Mouse (Mus musculus) CH12.LX (cell line): ENCODE data around the gene Exoc6b.

Experiments
- E2F4 ChIP-seq: IDR thresholded peaks from 2 replicates; pipeline ENCODE4 v1.6.1; 2011; ENCODE audit warnings: low read depth, low read length, improper control_type of control experiment; ENCODE audit not compliant: insufficient replicate concordance
- HCFC1 ChIP-seq: IDR thresholded peaks from 2 replicates; pipeline ENCODE4 v1.6.1; 2012; ENCODE audit warnings: low read depth, mild to moderate bottlenecking, inconsistent platforms, low read length, improper control_type of control experiment
- ZC3H11A ChIP-seq: IDR thresholded peaks from 2 replicates; pipeline ENCODE4 v1.6.1; 2012; ENCODE audit warnings: low read depth, mild to moderate bottlenecking, inconsistent platforms, low read length, improper control_type of control experiment

DNA sequence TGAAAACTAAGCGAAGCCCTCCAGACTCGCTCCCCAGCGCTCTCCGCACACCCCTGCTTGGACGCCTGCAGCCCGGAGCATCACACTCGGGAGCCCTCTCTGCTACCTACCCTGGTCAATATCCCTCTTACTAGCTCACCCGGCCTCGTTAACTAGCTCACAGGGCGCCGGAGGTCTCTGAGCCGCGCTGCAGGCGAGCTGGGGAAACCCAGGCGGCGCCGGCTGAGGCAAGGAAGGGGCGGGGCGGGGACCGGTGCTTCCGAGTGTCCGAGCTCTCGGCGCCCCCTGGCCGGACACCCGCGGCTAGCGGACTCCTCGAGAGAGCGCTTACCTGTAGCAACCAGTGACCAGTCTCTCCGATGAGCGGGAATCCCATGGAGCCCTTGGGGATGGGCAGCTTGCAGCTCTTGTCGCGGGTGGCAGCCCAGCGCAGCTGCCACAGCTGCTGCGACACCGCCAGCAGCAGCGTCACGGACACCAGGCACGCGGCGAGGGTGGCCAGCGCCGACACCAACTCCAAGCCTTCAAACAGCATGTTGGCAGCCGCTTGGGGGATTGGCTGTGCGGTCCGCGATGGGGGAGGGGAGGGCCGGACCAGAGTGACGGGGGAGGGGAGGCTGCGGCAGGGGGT is 481.7 kb downstream of the Exoc6b start:
- TF ChIP-seq E2F4 (no peak), HCFC1 (no peak), ZC3H11A (no peak)
